Comparison of ENCODE assay signal across 8 mouse cellular contexts in the genomic region with DNA sequence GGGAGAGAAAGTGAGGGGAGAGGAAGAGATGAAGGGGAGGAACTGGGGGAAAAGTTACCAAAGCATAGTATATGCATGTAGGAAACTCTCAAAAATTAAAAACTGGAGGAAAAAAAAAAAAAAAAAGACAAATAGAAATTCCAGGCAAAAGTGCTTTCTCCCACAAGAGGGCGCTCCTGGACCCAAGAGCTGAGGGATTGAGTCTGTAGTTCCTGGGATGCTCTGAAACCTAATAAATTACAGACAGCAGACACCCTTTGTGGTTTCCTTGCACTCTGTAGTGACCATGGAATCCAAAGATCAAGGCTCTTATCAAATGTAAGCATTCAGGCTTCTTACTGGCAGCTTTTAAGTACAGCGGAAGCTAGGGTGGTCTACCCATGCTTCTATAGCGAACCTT.
DNase-seq lines count a peak whose midpoint lies in the region; ATAC-seq and TF ChIP-seq lines count a peak whose summit lies in the region.

No protein-coding gene starts in this region.

- H3ac ChIP-seq in C2C12 (ENCODE audit: control insufficient read depth, insufficient read length, low read depth): no peak overlapping the region

- TF ChIP-seq CTCF in forebrain, postnatal 0 days (IDR thresholded peaks at IDR 0.05; ENCODE audit: low read depth): peak; percentile 79
- peak; percentile 3 for TF ChIP-seq CTCF in C2C12 (IDR thresholded peaks at IDR 0.05; ENCODE audit: control insufficient read depth, insufficient read depth, insufficient read length)
- TF ChIP-seq CTCF in brain, embryonic 14.5 days (IDR thresholded peaks at IDR 0.05; ENCODE audit: borderline replicate concordance, extremely low read depth, insufficient read depth, insufficient read length): peak; percentile 74; the same call in 1 of the 2 replicates
- peak; percentile 92 for TF ChIP-seq CTCF in layer of hippocampus, adult 2 months (conservative IDR thresholded peaks at IDR 0.05)

- H3K27ac ChIP-seq in forebrain, postnatal 0 days (ENCODE audit: low read depth, low read length): 0 out of 2 replicates have a peak overlapping the region, but pooled peaks have one; percentile 5
- H3K27ac ChIP-seq in forebrain, embryonic 15.5 days (replicated peaks): no peak overlapping the region
- peak overlapping the region; percentile 71 for H3K27ac ChIP-seq in layer of hippocampus, adult 2 months
- no peak overlapping the region for H3K27ac ChIP-seq in midbrain, embryonic 14.5 days (replicated peaks; ENCODE audit: low read depth, low read length)

- H3K79me2 ChIP-seq in C2C12 (ENCODE audit: control insufficient read depth, insufficient read depth): no peaks in the 10 kb centered on the region

- peak; percentile 86 for DNase-seq in forebrain, postnatal 0 days
- peak; percentile 79 for DNase-seq in brain, embryonic 14.5 days (ENCODE audit: low read depth)
- peak; percentile 84 for DNase-seq in gastrocnemius, postnatal 10 days
- DNase-seq in layer of hippocampus, adult 2 months (ENCODE audit: low spot score in 2 of 2): peak; percentile 42 to 84
- DNase-seq in midbrain, embryonic 14.5 days: peak; percentile 86

- no peak for TF ChIP-seq POLR2A in brain, embryonic 14.5 days (IDR thresholded peaks at IDR 0.05; ENCODE audit: borderline replicate concordance, extremely low read depth, insufficient read depth, insufficient read length, poor library complexity, severe bottlenecking)

- H3K36me3 ChIP-seq in forebrain, postnatal 0 days (ENCODE audit: insufficient read depth): no peaks in the 10 kb centered on the region
- no peaks in the 10 kb centered on the region for H3K36me3 ChIP-seq in forebrain, embryonic 15.5 days
- no peaks in the 10 kb centered on the region for H3K36me3 ChIP-seq in C2C12 (ENCODE audit: control insufficient read depth, insufficient read depth)
- H3K36me3 ChIP-seq in midbrain, embryonic 14.5 days (ENCODE audit: control insufficient read depth, insufficient read depth, low read length): no peaks in the 10 kb centered on the region

- H3K79me3 ChIP-seq in C2C12 (ENCODE audit: low read depth): no peaks in the 10 kb centered on the region

- H3K27me3 ChIP-seq in forebrain, postnatal 0 days (ENCODE audit: insufficient read depth, low read length): no peaks in the 10 kb centered on the region
- no peaks in the 10 kb centered on the region for H3K27me3 ChIP-seq in forebrain, embryonic 15.5 days
- H3K27me3 ChIP-seq in C2C12 (ENCODE audit: control insufficient read depth, insufficient read depth, insufficient read length): no peaks in the 10 kb centered on the region
- no peaks in the 10 kb centered on the region for H3K27me3 ChIP-seq in midbrain, embryonic 14.5 days (ENCODE audit: control insufficient read depth, insufficient read depth, low read length)

- H3K9me3 ChIP-seq in forebrain, postnatal 0 days (ENCODE audit: low read length): no peaks in the 10 kb centered on the region
- no peaks in the 10 kb centered on the region for H3K9me3 ChIP-seq in forebrain, embryonic 15.5 days
- no peaks in the 10 kb centered on the region for H3K9me3 ChIP-seq in midbrain, embryonic 14.5 days (ENCODE audit: control insufficient read depth, low read length)

- H3K4me1 ChIP-seq in forebrain, postnatal 0 days (ENCODE audit: insufficient read depth): no peaks in the 10 kb centered on the region
- H3K4me1 ChIP-seq in forebrain, embryonic 15.5 days: peaks cover 20% of the 10 kb centered on the region
- H3K4me1 ChIP-seq in midbrain, embryonic 14.5 days (ENCODE audit: control insufficient read depth, insufficient read depth, low read length): peaks cover 12% of the 10 kb centered on the region

- H3K4me3 ChIP-seq in forebrain, postnatal 0 days (ENCODE audit: low read depth, low read length): no peak overlapping the region
- no peak overlapping the region for H3K4me3 ChIP-seq in forebrain, embryonic 15.5 days
- H3K4me3 ChIP-seq in C2C12 (ENCODE audit: insufficient read depth, poor library complexity, severe bottlenecking): no peak overlapping the region
- H3K4me3 ChIP-seq in layer of hippocampus, adult 2 months: no peak overlapping the region
- no peak overlapping the region for H3K4me3 ChIP-seq in midbrain, embryonic 14.5 days (replicated peaks; ENCODE audit: low read depth, low read length)

- ATAC-seq in forebrain, postnatal 0 days: no peak
- no peak for ATAC-seq in forebrain, embryonic 15.5 days (replicated peaks)
- no peak for ATAC-seq in midbrain, embryonic 14.5 days (ENCODE audit: low FRiP score, low TSS enrichment)
- ATAC-seq in erythroid progenitor cell, adult 5-6 weeks (replicated peaks; ENCODE audit: low FRiP score, poor library complexity, severe bottlenecking): no peak

- H3K4me2 ChIP-seq in forebrain, postnatal 0 days (ENCODE audit: low read depth): no peak overlapping the region
- no peak overlapping the region for H3K4me2 ChIP-seq in forebrain, embryonic 15.5 days (replicated peaks)
- no peak overlapping the region for H3K4me2 ChIP-seq in midbrain, embryonic 14.5 days (ENCODE audit: low read length)

- WGBS in forebrain, postnatal 0 days: 63% methylated on average over 3 of the region's 3 CpGs
- WGBS in forebrain, embryonic 15.5 days: 60% methylated on average over 3 of the region's 3 CpGs
- 59% methylated on average over 3 of the region's 3 CpGs for WGBS in midbrain, embryonic 14.5 days

- H3K9ac ChIP-seq in forebrain, postnatal 0 days: no peak overlapping the region
- H3K9ac ChIP-seq in forebrain, embryonic 15.5 days (replicated peaks): no peak overlapping the region
- H3K9ac ChIP-seq in midbrain, embryonic 14.5 days (replicated peaks; ENCODE audit: low read length): no peak overlapping the region

TF ChIP-seq in C2C12, 6 proteins besides CTCF, POLR2A, EP300 and RAD21:
- TF ChIP-seq MYOD1 (IDR thresholded peaks at IDR 0.05; ENCODE audit: control insufficient read depth, insufficient read length, low read depth) (no peak), USF1 (IDR thresholded peaks at IDR 0.05; ENCODE audit: low read depth) (no peak)

Comparison
In these comparisons a context has a peak if more than half of its experiments do, and no peak if none do; other contexts are left out.
1. H3K27ac ChIP-seq: peak in forebrain, postnatal 0 days (single experiment) and layer of hippocampus, adult 2 months (single experiment); none in forebrain, embryonic 15.5 days (single experiment) and midbrain, embryonic 14.5 days (single experiment).
2. CTCF ChIP-seq: peak in every context shown above with its lines; median percentile 92 in layer of hippocampus, adult 2 months; 79 in forebrain, postnatal 0 days; 74 in brain, embryonic 14.5 days; 3 in C2C12.
3. Peak in every context shown above with its lines, with median percentiles within 50 percentile points of each other: DNase-seq.